Mouse (Mus musculus) CH12.LX (cell line): ENCODE results near the gene Ppp2r3a. TPM values are rescaled to one million over a fixed set of nuclear protein-coding genes. Genes with fewer than 3 reads are reported as not detected.

ENCODE experiments used
- DNase-seq: peaks from one replicate; pipeline ENCODE4 v3.0.0-alpha.2; 2013; ENCODE audit errors: extremely low read depth
- H3K27ac ChIP-seq: 2 replicates; pipeline ENCODE4 v1.5.1; 2012; ENCODE audit warnings: low read depth, mild to moderate bottlenecking, control low read depth, moderate library complexity; ENCODE audit not compliant: insufficient read depth
- H3K27me3 ChIP-seq: replicated peaks from 2 replicates; pipeline ENCODE3; 2012; ENCODE audit warnings: inconsistent platforms
- H3K36me3 ChIP-seq, 2 experiments: replicated peaks in 1 of 2; 2 replicates each; pipeline versions ENCODE3 to v1.6.1; 2012; ENCODE audit warnings: inconsistent platforms in 1 of 2, low read length in 1 of 2, mild to moderate bottlenecking in 1 of 2, mixed read lengths in 1 of 2, moderate library complexity in 1 of 2; ENCODE audit not compliant: control insufficient read depth in 1 of 2, insufficient read depth in 1 of 2
- H3K4me1 ChIP-seq, 2 experiments: 2 replicates each; pipeline ENCODE4 v1.6.1; 2012; ENCODE audit warnings: inconsistent platforms in 1 of 2, moderate library complexity in 1 of 2; ENCODE audit not compliant: insufficient read depth in 2 of 2, control insufficient read depth in 1 of 2
- H3K4me2 ChIP-seq: 2 replicates; pipeline ENCODE4 v1.6.1; 2012; ENCODE audit warnings: low read depth, mild to moderate bottlenecking, control low read depth; ENCODE audit not compliant: poor library complexity, insufficient read depth, severe bottlenecking
- H3K4me3 ChIP-seq, 3 experiments: fragments of 150-350 bp in 1 of 3; sonication (generic) in 1 of 3; replicated peaks in 1 of 3; 2 replicates each; pipeline versions ENCODE3 to v1.5.1; 2011 to 2012; ENCODE audit warnings: low read depth in 2 of 3, low read length in 2 of 3, mild to moderate bottlenecking in 2 of 3, moderate library complexity in 2 of 3, control low read depth in 1 of 3, improper control_type of control experiment in 1 of 3, inconsistent platforms in 1 of 3, mixed read lengths in 1 of 3; ENCODE audit not compliant: poor library complexity in 1 of 3
- H3K79me2 ChIP-seq: replicated peaks from 2 replicates; pipeline ENCODE4 v1.6.1; 2012; ENCODE audit warnings: mild to moderate bottlenecking, moderate library complexity; ENCODE audit not compliant: control insufficient read depth, poor library complexity, insufficient read depth, severe bottlenecking; ENCODE audit errors: extremely low read depth
- H3K9ac ChIP-seq: 2 replicates; pipeline ENCODE4 v1.6.1; 2012; ENCODE audit warnings: low read depth, mild to moderate bottlenecking, control low read depth, moderate library complexity; ENCODE audit not compliant: insufficient read depth
- H3K9me3 ChIP-seq: replicated peaks from 2 replicates; pipeline ENCODE3; 2012; ENCODE audit warnings: low read length, inconsistent platforms, mixed read lengths
- BHLHE40 ChIP-seq: IDR thresholded peaks from 2 replicates; pipeline ENCODE4 v1.6.1; 2011; ENCODE audit warnings: mild to moderate bottlenecking, low read depth, low read length, improper control_type of control experiment
- CHD1 ChIP-seq: IDR thresholded peaks from 2 replicates; pipeline ENCODE4 v1.6.1; 2012; ENCODE audit warnings: low read depth, low read length, improper control_type of control experiment, inconsistent platforms
- GABPA ChIP-seq: IDR thresholded peaks from 2 replicates; pipeline ENCODE4 v1.6.1; 2012; ENCODE audit warnings: low read depth, low read length, improper control_type of control experiment, inconsistent platforms; ENCODE audit not compliant: insufficient replicate concordance
- HCFC1 ChIP-seq: IDR thresholded peaks from 2 replicates; pipeline ENCODE4 v1.6.1; 2012; ENCODE audit warnings: low read depth, mild to moderate bottlenecking, inconsistent platforms, low read length, improper control_type of control experiment
- IRF4 ChIP-seq: IDR thresholded peaks from 2 replicates; pipeline ENCODE4 v1.6.1; 2014; ENCODE audit warnings: low read depth, mild to moderate bottlenecking, inconsistent platforms, low read length, improper control_type of control experiment
- MEF2A ChIP-seq: IDR thresholded peaks from 2 replicates; pipeline ENCODE4 v1.6.1; 2014; ENCODE audit warnings: low read depth, mild to moderate bottlenecking, inconsistent platforms, low read length, improper control_type of control experiment, borderline replicate concordance
- NRF1 ChIP-seq: IDR thresholded peaks from 2 replicates; pipeline ENCODE4 v1.6.1; 2014; ENCODE audit warnings: low read depth, mild to moderate bottlenecking, inconsistent platforms, low read length, improper control_type of control experiment, moderate library complexity
- POLR2A ChIP-seq: IDR thresholded peaks from 2 replicates; pipeline ENCODE4 v1.6.1; 2011; ENCODE audit warnings: low read depth, mild to moderate bottlenecking, improper control_type of control experiment, low read length
- RCOR1 ChIP-seq: conservative IDR thresholded peaks from 2 replicates; pipeline ENCODE4 v1.6.1; 2012; ENCODE audit warnings: low read depth, mild to moderate bottlenecking, inconsistent platforms, low read length, improper control_type of control experiment
- SIN3A ChIP-seq: IDR thresholded peaks from 2 replicates; pipeline ENCODE4 v1.6.1; 2012; ENCODE audit warnings: low read length, improper control_type of control experiment, inconsistent platforms
- TCF12 ChIP-seq: IDR thresholded peaks from 2 replicates; pipeline ENCODE4 v1.6.1; 2014; ENCODE audit warnings: low read depth, mild to moderate bottlenecking, inconsistent platforms, low read length, improper control_type of control experiment
- ZKSCAN1 ChIP-seq: IDR thresholded peaks from 2 replicates; pipeline ENCODE4 v1.6.1; 2012; ENCODE audit warnings: low read depth, inconsistent platforms, low read length, improper control_type of control experiment, borderline replicate concordance
- ZMIZ1 ChIP-seq: IDR thresholded peaks from 2 replicates; pipeline ENCODE4 v1.6.1; 2012; ENCODE audit warnings: low read depth, mild to moderate bottlenecking, inconsistent platforms, low read length, improper control_type of control experiment
- dilution Hi-C: fragments of 300-500 bp; cut with MboI; formaldehyde crosslinking; loops from 2 replicates; pipeline ENCODE4 v1.14.3; 2020; ENCODE audit warnings: low sequenced_read_pairs; ENCODE audit not compliant: extremely low pct_unique_long_range_greater_than_20kb, extremely low pct_ligation_motif_present
- in situ Hi-C: fragments of 300-500 bp; cut with MboI; formaldehyde crosslinking; loops from 3 replicates; pipeline ENCODE4 v1.14.3; 2019; ENCODE audit warnings: low sequenced_read_pairs, low pct_ligation_motif_present, low pct_unique_long_range_greater_than_20kb, mixed read lengths
- polyA plus RNA-seq: library from polyadenylated mRNA; unstranded; fragments of >175 nt; gene quantifications from 2 replicates; pipeline ENCODE4 v1.2.1, GENCODE M21; 2012; ENCODE audit warnings: low read depth; ENCODE audit not compliant: insufficient read length
- total RNA-seq, 2 experiments: library from RNA; depleted of rRNA; stranded (reverse); fragments of 300-350 nt in 1 of 2; fragments of >200 nt in 1 of 2; gene quantifications; 2 replicates each; pipeline ENCODE4 v1.2.3; 2012 to 2014

Ppp2r3a gene
- total RNA-seq (2012; rRNA removed) = 0.88 and 1.2 TPM in 2 replicates
- 1.8 TPM in 2 replicates for total RNA-seq (2014; rRNA removed)
- polyA plus RNA-seq = 2.1 and 2.2 TPM in 2 replicates

DNA sequence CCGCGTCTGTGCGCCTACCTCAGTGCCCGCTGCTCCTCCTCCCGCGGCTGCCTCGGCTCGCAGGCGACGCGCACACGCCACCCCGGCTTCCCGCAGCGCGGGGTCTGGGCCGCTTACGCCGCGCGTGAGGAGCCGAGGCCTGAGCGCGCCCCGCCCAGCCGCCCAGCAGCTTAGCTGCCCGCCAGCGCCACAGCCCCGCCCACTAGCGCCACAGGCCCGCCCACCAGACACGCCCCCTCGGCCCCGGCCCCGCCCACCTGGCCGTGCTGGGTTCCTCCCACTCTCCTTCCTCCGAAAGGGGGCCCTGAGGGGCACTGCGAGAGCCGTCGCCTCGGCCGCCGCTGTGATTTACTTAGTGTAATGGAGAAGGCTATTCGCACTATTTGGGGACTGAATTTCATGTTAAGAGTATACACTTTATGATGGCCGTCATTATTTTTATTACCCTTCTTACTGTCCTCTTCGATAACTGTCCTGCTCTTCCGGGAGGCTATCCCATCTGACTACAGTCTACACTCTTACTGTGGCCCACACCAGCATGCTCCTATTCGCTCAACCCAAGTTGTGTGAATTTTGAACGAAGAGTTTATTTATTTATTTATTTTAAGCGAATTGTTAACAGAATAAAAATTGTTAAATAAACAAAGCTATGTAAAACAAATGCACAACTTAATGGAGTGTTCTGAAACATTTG lies at the start of gene Ppp2r3a:
Gene Ppp2r3a, minus strand, starts transcription at position 152 of the 694 bp plus-strand sequence.
- dilution Hi-C loops = no loop called here
- H3K27me3 ChIP-seq = peaks cover 3% of the 10 kb centered on the region
- H3K36me3 ChIP-seq = no peaks in the 10 kb centered on the region
- H3K4me2 ChIP-seq = peak within 1 kb of the TSS; percentile 72
- no peak within 1 kb of the TSS for H3K27ac ChIP-seq
- H3K9ac ChIP-seq = peak within 1 kb of the TSS; percentile 56
- H3K79me2 ChIP-seq = no peaks in the 10 kb centered on the region
- H3K4me1 ChIP-seq = no peaks in the 10 kb centered on the region
- peak; percentile 80 for DNase-seq
- H3K9me3 ChIP-seq = no peaks in the 10 kb centered on the region
- 0 out of 2 replicates have a peak, but pooled peaks have one; percentile 30 for TF ChIP-seq TCF12
- TF ChIP-seq HCFC1 = 0 out of 2 replicates have a peak, but pooled peaks have one; percentile 12
- TF ChIP-seq CHD1 = no peak
- TF ChIP-seq ZKSCAN1 = peak; percentile 83; the same call in 1 of the 2 replicates
- TF ChIP-seq POLR2A = peak; percentile 23; the same call in 1 of the 2 replicates
- TF ChIP-seq SIN3A = peak; percentile 60
- 0 out of 2 replicates have a peak, but pooled peaks have one; percentile 8 for TF ChIP-seq NRF1
- TF ChIP-seq IRF4 = no peak
- TF ChIP-seq BHLHE40 = peak; percentile 54
- H3K4me3 ChIP-seq = peak within 1 kb of the TSS; percentile 44 to 65 (median 65)
- in situ Hi-C loops = no loop called here

- peaks cover 15% of the 10 kb centered on the region for H3K27me3 ChIP-seq
- dilution Hi-C loops (no loop called here), in situ Hi-C loops (loop anchor here (25.0 kb wide), 1 partner anchor 1237 kb away; no protein-coding TSS in a partner anchor)
- H3K4me3 ChIP-seq = no peak overlapping the region
- H3K79me2 ChIP-seq = no peaks in the 10 kb centered on the region
- no peaks in the 10 kb centered on the region for H3K36me3 ChIP-seq
- peaks cover 5% of the 10 kb centered on the region for H3K9me3 ChIP-seq
- no peak for TF ChIP-seq MEF2A
- no peak for TF ChIP-seq POLR2A
- no peak for TF ChIP-seq RCOR1
- no peak for TF ChIP-seq GABPA
- no peak for TF ChIP-seq ZMIZ1
- H3K4me1 ChIP-seq = no peaks in the 10 kb centered on the region
- H3K4me2 ChIP-seq = no peak overlapping the region
- DNase-seq = no peak
- no peak overlapping the region for H3K9ac ChIP-seq
- H3K27ac ChIP-seq = no peak overlapping the region
Measured at GRCm38 (mm10) chr9:101300441-101300935, 48.9 kb upstream of the Ppp2r3a start.
